Mouse (Mus musculus) bone marrow macrophage, adult 2 months (primary cell): ENCODE data around the gene Zfand3.

Source experiments
- CTCF ChIP-seq: IDR thresholded peaks from 2 replicates; pipeline ENCODE4 v1.5.1; 2012; ENCODE audit warnings: low read depth, mild to moderate bottlenecking, low read length, moderate library complexity
- POLR2A ChIP-seq: IDR thresholded peaks from 2 replicates; pipeline ENCODE4 v1.6.1; 2012; ENCODE audit warnings: mild to moderate bottlenecking, low read depth, low read length, borderline replicate concordance

GRCm38 (mm10) chr17:30212647-30213046, 208.1 kb downstream of the Zfand3 start:
- TF ChIP-seq POLR2A (no peak), CTCF (no peak)
